Mouse (Mus musculus) myocyte (in vitro differentiated cells): ENCODE measurements around the gene Tbr1.

Experiments
- POLR2AphosphoS2 ChIP-seq: IDR thresholded peaks from one replicate; pipeline ENCODE4 v1.6.1; 2011; ENCODE audit warnings: low read depth, control low read depth; ENCODE audit not compliant: insufficient read length
- REST ChIP-seq: IDR thresholded peaks from one replicate; pipeline ENCODE4 v1.6.1; 2011; ENCODE audit warnings: mild to moderate bottlenecking, control low read depth, moderate library complexity; ENCODE audit not compliant: insufficient read depth, insufficient read length
- USF1 ChIP-seq: IDR thresholded peaks from one replicate; pipeline ENCODE4 v1.6.1; 2011; ENCODE audit warnings: low read depth, mild to moderate bottlenecking, control low read depth, moderate library complexity

GRCm38 (mm10) chr2:61815583-61816313 is 13.0 kb downstream of the Tbr1 start:
- TF ChIP-seq POLR2AphosphoS2 (no peak), USF1 (no peak), REST (no peak)
